Mouse (Mus musculus): ENCODE results near the gene Morc3.

GRCm38 (mm10) chr16:93798623-93799022 is 33.3 kb upstream of the Morc3 start:
- no peak for TF ChIP-seq CTCF (IDR thresholded peaks at IDR 0.05; ENCODE audit: insufficient read depth, low read length)
- no peak for TF ChIP-seq POLR2A (IDR thresholded peaks at IDR 0.05; ENCODE audit: borderline replicate concordance, extremely low read depth, low read depth, low read length)

Data from lung, adult 2 months (tissue).